Mouse (Mus musculus) kidney, postnatal 0 days (tissue): ENCODE data around the gene Stpg4. TPM values are rescaled to one million over a fixed set of nuclear protein-coding genes. Genes with fewer than 3 reads are reported as not detected.

Source experiments
- ATAC-seq: fragments of 200-750 bp; cut with Nextera tagmentation; replicated peaks from 2 replicates; pipeline ENCODE4 v1.8.0; 2017; ENCODE audit warnings: low read depth, moderate number of reproducible peaks, moderate TSS enrichment, moderate library complexity; ENCODE audit not compliant: low FRiP score
- DNase-seq: peaks from one replicate; pipeline ENCODE4 v3.0.0-alpha.2; 2016; ENCODE audit warnings: low spot score
- H3K27ac ChIP-seq: fragments of 300-500 bp; sonication (generic); 2 replicates; pipeline ENCODE4 v1.5.1; 2014; ENCODE audit warnings: mild to moderate bottlenecking
- H3K27me3 ChIP-seq: fragments of 300-500 bp; sonication (generic); 2 replicates; pipeline ENCODE4 v1.6.1; 2014; ENCODE audit warnings: low read length, mixed read lengths; ENCODE audit not compliant: insufficient read depth
- H3K36me3 ChIP-seq: fragments of 300-500 bp; sonication (generic); 2 replicates; pipeline ENCODE4 v1.6.1; 2014; ENCODE audit warnings: low read length, mixed read lengths; ENCODE audit not compliant: insufficient read depth
- H3K4me1 ChIP-seq: fragments of 300-500 bp; sonication (generic); replicated peaks from 2 replicates; pipeline ENCODE4 v1.6.1; 2014; ENCODE audit warnings: antibody characterized with exemption, low read length, mixed read lengths; ENCODE audit not compliant: insufficient read depth
- H3K4me2 ChIP-seq: fragments of 300-500 bp; sonication (generic); 2 replicates; pipeline ENCODE4 v1.6.1; 2014; ENCODE audit warnings: mild to moderate bottlenecking, low read length, moderate library complexity, mixed read lengths
- H3K4me3 ChIP-seq: fragments of 300-500 bp; sonication (generic); replicated peaks from 2 replicates; pipeline ENCODE4 v1.5.1; 2014; ENCODE audit warnings: low read depth, low read length
- H3K9ac ChIP-seq: fragments of 300-500 bp; sonication (generic); 2 replicates; pipeline ENCODE4 v1.6.1; 2014; ENCODE audit warnings: low read depth, low read length
- H3K9me3 ChIP-seq: fragments of 300-500 bp; sonication (generic); replicated peaks from 2 replicates; pipeline ENCODE4 v1.6.1; 2016; ENCODE audit warnings: low read length, inconsistent platforms, mixed read lengths
- CTCF ChIP-seq: IDR thresholded peaks from 2 replicates; pipeline ENCODE4 v1.5.1; 2016; ENCODE audit warnings: antibody characterized with exemption, low read depth, mild to moderate bottlenecking, moderate library complexity
- WGBS: fragments of 180-500 bp; shearing (Covaris S2); extraction: QIAGEN DNeasy Blood & Tissue Kit; methylation state at CpG from one replicate; pipeline ENCODE4 v1.1.7; 2014; 5-methylcytosine and 5-hydroxymethylcytosine counted together
- polyA plus RNA-seq: library from polyadenylated mRNA; unstranded; fragments of >200 nt; fragmentation: Nextera tagmentation; extraction: Ambion mirVana; gene quantifications from 2 replicates; pipeline ENCODE4 v1.2.1, GENCODE M21; 2015

The Stpg4 gene
- polyA plus RNA-seq, 1 experiment from 2014 or later: not detected

DNA sequence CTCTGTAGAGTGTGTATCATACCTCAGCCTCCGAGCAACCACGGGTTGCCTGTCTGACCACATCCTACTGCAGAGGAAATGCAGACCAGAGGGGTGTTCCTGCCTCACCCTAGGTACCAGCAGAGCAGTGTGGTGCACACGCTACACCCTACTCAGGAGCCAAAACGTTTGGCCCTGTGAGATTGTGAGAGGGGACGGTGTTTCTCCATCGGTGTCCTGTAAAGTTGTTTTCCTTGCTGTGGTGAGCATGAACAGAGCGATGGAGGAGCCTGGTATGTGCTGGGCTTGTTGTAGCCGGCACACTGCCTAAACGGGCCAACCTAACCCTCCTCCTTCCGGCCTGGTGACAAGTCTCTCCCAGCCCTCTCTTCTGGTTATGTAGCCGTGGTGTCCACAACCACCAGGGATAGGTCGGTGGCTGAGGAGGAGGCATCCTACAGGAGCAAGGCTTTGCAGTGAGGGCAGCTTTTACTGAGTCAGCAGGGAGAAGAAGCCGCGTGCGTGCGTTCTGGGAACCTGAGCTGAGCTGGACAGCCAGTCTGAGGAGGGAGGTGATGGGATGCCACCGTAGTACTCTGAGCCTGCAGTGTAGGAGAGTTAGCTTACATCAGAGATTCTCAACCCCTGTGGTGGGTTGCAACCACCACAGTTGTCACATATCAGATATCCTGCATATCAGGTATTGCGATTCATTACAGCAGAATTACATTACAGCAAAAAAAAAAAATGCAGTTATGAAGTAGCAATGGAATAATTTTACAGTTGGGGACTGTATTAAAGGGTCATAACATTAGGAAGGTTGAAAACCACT is 82.9 kb downstream of the Stpg4 start:
- WGBS: 59% methylated on average over 18 of the region's 18 CpGs
- H3K9me3 ChIP-seq: no peaks in the 10 kb centered on the region
- no peak overlapping the region for H3K4me2 ChIP-seq
- no peak for DNase-seq
- no peak overlapping the region for H3K27ac ChIP-seq
- H3K9ac ChIP-seq: no peak overlapping the region
- no peak for TF ChIP-seq CTCF
- no peak overlapping the region for H3K4me3 ChIP-seq
- no peak for ATAC-seq
- H3K36me3 ChIP-seq: 0 out of 2 replicates have a peak, but pooled peaks cover 6% of the 10 kb centered on the region
- no peaks in the 10 kb centered on the region for H3K27me3 ChIP-seq
- no peaks in the 10 kb centered on the region; the same call in 1 of the 2 replicates for H3K4me1 ChIP-seq

DNA sequence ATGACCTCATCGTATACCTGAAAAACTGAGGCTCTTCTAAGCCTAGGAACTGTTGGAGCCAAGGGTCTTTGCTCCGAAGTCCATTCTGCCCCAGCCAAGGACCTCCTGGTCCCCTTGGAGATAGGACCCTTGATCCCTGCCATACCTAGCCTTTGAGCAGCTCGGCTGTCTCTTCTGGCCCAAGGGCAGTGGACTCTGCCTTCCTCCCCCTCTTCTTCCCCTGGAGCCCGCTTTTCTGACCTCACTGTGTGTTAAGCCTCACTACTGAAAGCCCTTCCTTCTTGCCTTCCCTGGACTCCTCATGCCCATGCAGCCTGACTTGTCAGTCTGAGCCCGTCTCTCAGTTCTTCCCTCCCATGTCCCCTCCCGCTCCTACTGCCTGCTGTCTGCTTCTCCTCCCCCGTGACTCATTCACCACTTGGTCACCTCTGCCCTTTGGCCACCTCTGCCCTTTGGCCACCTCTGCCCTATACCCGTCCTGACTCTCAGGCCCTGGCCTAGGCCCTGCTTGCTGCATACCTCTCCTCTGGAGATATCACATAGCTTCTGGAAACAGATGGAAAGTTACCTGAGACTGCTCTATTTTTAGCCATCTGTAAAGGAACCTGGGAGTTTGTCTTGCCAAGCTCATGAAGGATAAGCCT is 84.4 kb downstream of the Stpg4 start:
- Histone ChIP-seq H3K27me3 (no peaks in the 10 kb centered on the region), H3K9me3 (no peaks in the 10 kb centered on the region), H3K36me3 (0 out of 2 replicates have a peak, but pooled peaks cover 7% of the 10 kb centered on the region), H3K4me1 (no peaks in the 10 kb centered on the region; the same call in 1 of the 2 replicates), H3K4me2 (no peak overlapping the region), H3K9ac (no peak overlapping the region), H3K27ac (no peak overlapping the region), H3K4me3 (no peak overlapping the region)
- WGBS: 64% methylated on average over 8 of the region's 8 CpGs
- DNase-seq (no peak), ATAC-seq (peak; percentile 47; the same call in 1 of the 2 replicates)
- TF ChIP-seq CTCF: no peak

Other genes with a start within 250 kb of the Stpg4 start
- gene Mcfd2, start 161.8 kb downstream of the Stpg4 start, polyA plus RNA-seq: 140 and 151 TPM in 2 replicates
- gene Ttc7, start 144.9 kb downstream of the Stpg4 start, polyA plus RNA-seq: 15.4 and 16.3 TPM in 2 replicates
- gene Calm2, start 19.2 kb upstream of the Stpg4 start, polyA plus RNA-seq: 1,007 and 1,080 TPM in 2 replicates
- gene Epcam, start 208.2 kb upstream of the Stpg4 start, polyA plus RNA-seq: 409 and 412 TPM in 2 replicates
- gene Msh2, start 244.6 kb upstream of the Stpg4 start, polyA plus RNA-seq: 58.1 and 66.0 TPM in 2 replicates